Mouse (Mus musculus) T-helper 2 cell (primary cell): ENCODE measurements around the gene Olfr243.
"Not testable (repeated sequence)": the region's sequence is repeated elsewhere in the genome, so short reads cannot be mapped to it uniquely, and the experiment has no call there.

Experiments used
- in situ Hi-C: fragments of 300-600 bp; cut with MboI, MseI; formaldehyde crosslinking; loops from one replicate; pipeline ENCODE4 v1.15.1; 2025; ENCODE audit warnings: high pct_unique_total_duplicates

The Olfr243 gene

GRCm38 (mm10) chr7:103714371-103714770 is at the start of gene Olfr243:
TSS of gene Olfr243 (plus strand) at chr7:103714671.
- in situ Hi-C loops: no loop called here

GRCm38 (mm10) chr7:103671091-103671490 is 43.4 kb upstream of the Olfr243 start, which contains the start of gene Olfr624:
TSS of gene Olfr624 (minus strand) at chr7:103671191.
- in situ Hi-C loops: no loop called here

DNA sequence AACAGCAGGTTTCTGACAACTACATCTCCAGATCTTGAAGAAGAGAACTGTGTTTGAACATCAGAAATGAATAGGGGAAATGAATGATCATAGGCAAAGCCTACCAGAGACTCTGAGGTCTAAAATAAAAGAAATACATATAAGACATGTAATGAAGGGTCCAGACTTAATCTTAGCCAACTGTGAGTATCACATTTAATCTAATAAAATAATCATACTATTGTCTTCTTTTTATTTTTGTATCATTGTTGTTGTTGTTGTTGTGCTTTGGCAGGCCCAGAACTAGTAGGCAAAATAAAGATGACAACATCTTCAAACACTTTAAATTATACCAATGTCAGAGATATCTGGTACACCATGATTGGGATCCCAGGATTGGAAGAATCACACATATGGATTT is 32.1 kb upstream of the Olfr243 start, which contains the start of gene Olfr625-ps1:
Olfr625-ps1 (plus strand) TSS at position 301 of the 400 bp plus-strand sequence.
- in situ Hi-C loops: no loop called here

DNA sequence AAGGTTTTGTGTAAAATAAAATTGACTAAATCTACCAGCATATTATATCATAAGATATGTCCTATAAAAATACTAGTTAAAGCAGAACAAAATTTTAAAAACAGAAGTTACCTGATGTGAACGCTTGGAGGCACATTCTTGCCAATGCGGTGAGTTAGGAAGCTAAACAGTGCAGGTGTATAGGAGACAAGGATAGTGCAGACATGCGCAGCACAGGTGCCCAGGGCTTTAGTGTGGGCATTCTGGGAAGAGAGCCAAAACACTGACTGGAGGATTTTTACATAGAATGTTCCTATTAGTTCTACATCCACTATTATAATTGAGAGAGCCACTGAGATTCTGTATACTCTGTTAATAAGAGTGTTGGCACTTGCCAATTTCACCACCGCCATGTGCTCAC is 15.0 kb upstream of the Olfr243 start:
- in situ Hi-C loops: no loop called here

- in situ Hi-C loops: no loop called here
These were observed 2.4 kb upstream of the Olfr243 start for GRCm38 (mm10) chr7:103712024-103712423.

DNA sequence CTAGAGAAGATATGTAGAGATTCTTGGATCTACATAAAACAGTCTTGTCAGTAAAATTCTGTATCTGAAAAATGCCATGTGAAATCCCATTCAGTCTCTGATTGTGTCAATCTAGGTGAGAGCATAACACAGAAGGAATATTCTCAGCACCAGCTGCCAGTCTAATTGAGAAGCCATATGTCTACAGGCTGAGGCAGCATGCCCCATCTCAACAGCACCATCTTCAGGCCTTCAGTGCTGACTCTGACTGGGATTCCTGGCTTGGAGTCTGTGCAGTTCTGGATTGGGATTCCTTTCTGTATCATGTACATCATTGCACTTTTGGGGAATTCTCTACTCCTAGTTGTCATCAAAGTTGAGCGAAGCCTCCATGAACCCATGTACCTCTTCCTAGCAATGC is 1.9 kb downstream of the Olfr243 start:
- in situ Hi-C loops: not testable (repeated sequence)

GRCm38 (mm10) chr7:103730074-103730473 is 15.6 kb downstream of the Olfr243 start, which contains the start of gene Olfr628:
TSS of gene Olfr628 (plus strand) at chr7:103730374.
- in situ Hi-C loops: no loop called here

DNA sequence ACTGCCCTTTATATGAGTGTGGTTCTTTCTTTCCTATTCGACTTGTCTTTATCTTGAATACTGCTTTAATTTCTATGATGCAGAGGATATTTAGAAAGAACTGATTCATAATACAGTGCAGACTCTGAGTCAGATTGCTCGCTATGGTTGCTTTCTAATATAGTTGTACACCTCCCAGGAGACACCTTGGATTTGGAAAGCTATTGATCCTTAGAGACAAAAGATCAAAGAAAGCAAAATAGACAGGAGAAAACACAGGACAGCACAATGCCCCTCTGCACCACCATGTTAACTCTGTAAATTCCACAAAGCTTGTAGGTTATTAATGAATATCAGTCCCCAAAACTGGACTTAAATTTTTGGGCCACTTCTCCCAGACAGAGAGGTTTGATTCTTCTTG is 30.4 kb downstream of the Olfr243 start, which contains the start of gene Olfr629:
Olfr629 (minus strand) TSS at position 101 of the 400 bp plus-strand sequence.
- in situ Hi-C loops: no loop called here

DNA sequence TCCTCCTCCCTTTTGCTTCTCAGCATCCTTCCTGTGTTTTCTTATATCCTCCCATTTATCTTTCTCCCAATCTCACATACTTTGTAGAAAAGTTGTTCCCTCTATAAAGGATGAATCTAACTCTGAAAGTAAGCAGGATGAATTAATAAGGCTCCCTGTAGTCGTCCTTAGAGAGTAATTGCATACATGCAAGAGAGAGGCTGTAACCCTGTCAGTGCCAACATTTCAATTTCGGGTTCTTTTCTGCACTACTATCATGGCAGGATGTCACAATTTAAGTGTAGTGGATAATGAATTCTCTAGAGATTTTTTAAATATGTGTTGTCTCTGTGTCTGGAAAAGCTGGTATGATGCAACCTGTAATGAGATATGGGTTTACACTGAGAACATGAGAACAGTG is 42.8 kb downstream of the Olfr243 start, which contains the start of gene Olfr630:
Olfr630 (minus strand) TSS at position 101 of the 400 bp plus-strand sequence.
- in situ Hi-C loops: no loop called here

DNA sequence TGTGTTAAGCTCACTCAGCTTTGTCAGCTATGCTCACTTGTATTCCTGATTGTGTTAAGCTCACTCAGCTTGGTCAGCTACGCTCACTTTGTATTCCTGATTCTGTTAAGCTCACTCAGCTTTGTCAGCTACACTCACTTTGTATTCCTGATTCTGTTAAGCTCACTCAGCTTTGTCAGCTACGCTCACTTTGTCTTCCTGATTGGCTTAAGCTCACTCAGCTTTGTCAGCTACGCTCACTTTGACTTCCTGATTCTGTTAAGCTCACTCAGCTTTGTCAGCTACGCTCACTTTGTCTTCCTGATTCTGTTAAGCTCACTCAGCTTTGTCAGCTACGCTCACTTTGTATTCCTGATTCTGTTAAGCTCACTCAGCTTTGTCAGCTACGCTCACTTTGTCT is 47.7 kb downstream of the Olfr243 start:
- in situ Hi-C loops: not testable (repeated sequence)

GRCm38 (mm10) chr7:103767687-103768086 is 53.2 kb downstream of the Olfr243 start:
- in situ Hi-C loops: not testable (repeated sequence)
